Comparison of ENCODE assay signal across 8 mouse cellular contexts in the genomic region with DNA sequence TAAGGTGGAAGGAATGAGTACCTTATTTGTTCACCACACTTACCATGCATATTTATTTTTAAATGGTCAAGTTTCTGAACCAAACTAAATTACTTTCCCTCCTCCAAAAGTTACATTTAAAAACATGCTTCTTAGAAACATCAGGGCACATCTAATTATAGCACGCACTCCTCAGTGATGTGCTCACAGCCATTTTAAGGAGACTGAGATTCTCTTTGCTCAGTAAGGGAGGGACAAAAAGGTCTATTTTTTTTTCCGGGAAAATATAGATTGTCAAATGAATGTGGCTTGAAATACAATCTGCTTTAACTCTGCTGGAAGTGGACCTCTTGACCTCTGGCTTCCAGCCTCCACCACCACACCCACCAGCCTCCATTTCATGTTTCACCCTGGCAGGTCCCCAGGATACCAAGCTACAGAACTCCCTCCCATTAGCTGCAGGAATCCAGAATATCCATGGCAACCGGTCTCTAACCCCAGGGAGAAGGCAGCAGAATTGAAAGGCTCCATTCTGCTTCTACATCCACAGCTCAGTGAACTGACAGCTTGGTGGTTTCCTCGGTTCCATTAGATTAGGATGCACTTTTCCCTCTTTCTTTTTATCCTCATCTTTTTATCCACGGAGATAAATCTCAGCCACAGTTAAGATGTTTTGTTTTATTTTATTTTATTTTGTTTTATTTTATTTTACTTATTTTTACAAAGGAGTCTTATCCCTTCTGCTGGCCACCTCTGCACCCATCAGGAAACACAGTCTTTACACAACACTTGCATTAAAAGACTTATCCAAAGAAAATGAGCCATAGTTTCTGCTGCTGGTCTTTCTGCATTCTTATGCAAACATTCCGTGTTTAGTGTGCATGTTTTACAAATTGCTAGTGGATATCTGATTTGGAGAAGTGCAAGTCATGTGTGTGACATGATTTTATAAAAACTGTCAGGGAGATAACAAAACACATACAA.
DNase-seq lines count a peak whose midpoint lies in the region; ATAC-seq and TF ChIP-seq lines count a peak whose summit lies in the region.

No protein-coding gene starts in this region.

- peak; percentile 97 for ATAC-seq in forebrain, postnatal 0 days
- ATAC-seq in midbrain, embryonic 14.5 days (ENCODE audit: low FRiP score, low TSS enrichment), result peak; percentile 89

- H3K4me3 ChIP-seq in forebrain, postnatal 0 days (ENCODE audit: low read depth, low read length), result no peak overlapping the region
- no peak overlapping the region for H3K4me3 ChIP-seq in midbrain, embryonic 14.5 days (replicated peaks; ENCODE audit: low read depth, low read length)

- DNase-seq in adrenal gland, postnatal 14 days, result peak; percentile 7
- no peak for DNase-seq in adrenal gland, adult 2 months
- DNase-seq in brain, embryonic 18.5 days (ENCODE audit: low read depth, low spot score), result peak; percentile 69
- DNase-seq in forebrain, postnatal 0 days, result peak; percentile 74
- DNase-seq in kidney, postnatal 4 days, result peak; percentile 31 to 46
- peak; percentile 87 for DNase-seq in midbrain, embryonic 14.5 days
- DNase-seq in B cell, adult 2 months, result no peak
- DNase-seq in spleen, adult 12 weeks (ENCODE audit: low spot score), result no peak

- H3K27ac ChIP-seq in forebrain, postnatal 0 days (ENCODE audit: low read depth, low read length), result peak overlapping the region; percentile 22; the same call in 1 of the 2 replicates
- H3K27ac ChIP-seq in midbrain, embryonic 14.5 days (replicated peaks; ENCODE audit: low read depth, low read length), result peak overlapping the region; percentile 80

- H3K36me3 ChIP-seq in forebrain, postnatal 0 days (ENCODE audit: insufficient read depth), result no peaks in the 10 kb centered on the region
- H3K36me3 ChIP-seq in midbrain, embryonic 14.5 days (ENCODE audit: control insufficient read depth, insufficient read depth, low read length), result no peaks in the 10 kb centered on the region

- no peak overlapping the region for H3K9ac ChIP-seq in forebrain, postnatal 0 days
- H3K9ac ChIP-seq in midbrain, embryonic 14.5 days (replicated peaks; ENCODE audit: low read length), result no peak overlapping the region

- H3K27me3 ChIP-seq in forebrain, postnatal 0 days (ENCODE audit: insufficient read depth, low read length), result no peaks in the 10 kb centered on the region
- H3K27me3 ChIP-seq in midbrain, embryonic 14.5 days (ENCODE audit: control insufficient read depth, insufficient read depth, low read length), result no peaks in the 10 kb centered on the region

- no peaks in the 10 kb centered on the region for H3K9me3 ChIP-seq in forebrain, postnatal 0 days (ENCODE audit: low read length)
- no peaks in the 10 kb centered on the region for H3K9me3 ChIP-seq in midbrain, embryonic 14.5 days (ENCODE audit: control insufficient read depth, low read length)

- no peak overlapping the region for H3K4me2 ChIP-seq in forebrain, postnatal 0 days (ENCODE audit: low read depth)
- H3K4me2 ChIP-seq in midbrain, embryonic 14.5 days (ENCODE audit: low read length), result peak overlapping the region; percentile 3

- WGBS in forebrain, postnatal 0 days, result 4% methylated on average over 6 of the region's 6 CpGs
- 2% methylated on average over 6 of the region's 6 CpGs for WGBS in midbrain, embryonic 14.5 days

- no peak for TF ChIP-seq CTCF in forebrain, postnatal 0 days (IDR thresholded peaks at IDR 0.05; ENCODE audit: low read depth)

- H3K4me1 ChIP-seq in forebrain, postnatal 0 days (ENCODE audit: insufficient read depth), result peaks cover 4% of the 10 kb centered on the region; the same call in 1 of the 2 replicates
- H3K4me1 ChIP-seq in midbrain, embryonic 14.5 days (ENCODE audit: control insufficient read depth, insufficient read depth, low read length), result peaks cover 21% of the 10 kb centered on the region

Comparison
In these comparisons a context has a peak if more than half of its experiments do, and no peak if none do; other contexts are left out.
1. DNase-seq: peak in adrenal gland, postnatal 14 days (single experiment), brain, embryonic 18.5 days (single experiment), forebrain, postnatal 0 days (single experiment), kidney, postnatal 4 days (2 of 2) and midbrain, embryonic 14.5 days (single experiment); none in adrenal gland, adult 2 months (single experiment), B cell, adult 2 months (0 of 2) and spleen, adult 12 weeks (single experiment).